Mouse (Mus musculus) frontal cortex, postnatal 25 days (tissue): ENCODE data around the gene Kcnma1.

ENCODE experiments used
- DNase-seq, 2 experiments: peaks; one replicate each; pipeline ENCODE4 v3.0.0; 2022; ENCODE audit warnings: low spot score in 2 of 2

Gene Kcnma1

DNA sequence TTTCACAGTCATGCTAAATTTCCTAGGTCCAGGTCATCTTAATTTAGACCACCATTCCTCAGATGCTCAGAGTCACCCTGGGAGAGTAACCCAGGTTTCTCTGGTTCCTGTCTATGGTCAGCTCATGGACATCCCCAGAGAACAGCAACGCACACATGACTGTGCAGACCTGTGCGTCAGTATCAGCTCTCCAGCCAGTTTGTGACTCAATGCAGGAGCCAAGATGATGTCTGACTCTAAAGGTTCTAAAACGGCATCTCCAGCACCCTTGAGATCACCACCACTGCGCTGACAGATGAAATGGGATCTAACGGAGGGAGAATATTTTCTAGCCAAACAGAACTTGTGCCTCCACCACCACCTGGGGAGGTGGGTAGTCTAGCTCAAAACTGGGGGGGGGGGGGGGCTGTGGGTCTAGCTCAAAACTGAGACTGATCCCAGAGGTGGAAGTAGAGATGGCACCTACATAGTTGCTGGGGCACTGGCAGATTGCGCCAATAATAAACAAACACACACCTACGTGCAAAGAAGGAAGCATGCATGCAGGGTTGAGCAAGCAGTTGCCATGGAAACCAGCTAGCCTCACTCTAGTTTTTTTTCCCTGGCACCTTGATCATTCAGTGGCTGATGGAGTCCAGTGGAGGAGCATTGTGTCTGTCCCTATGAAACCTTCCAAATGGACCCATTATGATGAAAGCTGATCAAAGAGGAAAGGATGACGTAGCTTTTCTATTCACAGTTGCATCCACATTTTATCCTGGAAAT lies 231.3 kb downstream of the Kcnma1 start:
- no peak for DNase-seq

DNA sequence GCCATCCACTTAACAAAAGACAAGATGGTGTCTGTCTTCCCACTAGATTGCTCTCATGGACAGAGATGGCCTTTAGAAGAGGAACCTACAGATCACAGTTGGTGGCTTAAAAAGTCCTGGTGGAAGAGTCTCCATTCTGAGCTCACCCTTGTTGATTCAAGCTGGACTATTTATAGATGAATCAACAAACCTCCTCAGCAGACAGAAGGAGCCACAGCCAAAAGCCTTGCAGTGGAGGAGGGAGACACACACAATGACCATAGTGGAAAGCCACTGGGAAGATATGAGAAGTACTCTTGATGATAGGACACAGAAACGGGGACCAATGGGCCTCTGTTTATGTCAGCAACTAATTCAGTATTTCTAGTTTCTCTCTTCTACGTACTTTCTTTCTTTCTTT lies 239.7 kb downstream of the Kcnma1 start:
- DNase-seq = no peak

DNA sequence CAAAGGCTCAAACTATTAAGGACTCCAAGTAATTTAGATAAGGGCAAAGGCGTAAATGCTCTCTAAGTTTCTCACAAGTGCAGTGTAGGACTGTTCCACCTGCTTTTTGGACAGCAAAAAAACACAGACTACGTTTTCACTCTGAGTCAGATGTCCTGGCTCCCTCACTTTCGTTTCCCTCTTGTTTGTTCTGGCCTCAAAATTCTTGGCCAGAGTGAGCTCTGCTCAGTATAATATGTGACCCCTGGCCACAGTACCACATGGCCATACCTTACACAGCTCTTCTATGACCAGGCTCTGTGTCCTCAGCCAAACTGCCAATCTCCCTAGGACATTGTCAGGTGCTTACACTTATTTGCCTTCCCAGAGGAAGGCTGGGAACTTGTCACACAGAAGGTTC lies 241.6 kb downstream of the Kcnma1 start:
- no peak for DNase-seq

DNA sequence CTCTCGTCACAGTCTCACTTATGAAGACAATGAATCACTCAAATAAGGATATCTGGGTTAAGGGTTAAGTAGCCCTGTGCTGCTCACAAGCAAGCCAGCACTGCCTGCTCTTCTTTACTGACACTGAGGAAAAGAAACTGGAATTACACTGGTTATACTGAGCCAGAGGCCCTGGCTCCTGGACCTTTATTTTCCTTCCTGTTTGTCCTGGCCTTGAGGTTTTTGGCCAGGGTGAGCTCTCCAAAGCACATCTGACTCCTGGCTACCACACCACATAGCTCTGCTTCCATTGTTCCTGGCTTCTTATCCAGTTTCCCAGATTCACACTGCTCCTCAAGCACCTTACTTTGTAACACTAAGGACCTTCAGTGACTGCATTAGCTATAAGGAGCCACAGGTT lies 242.5 kb downstream of the Kcnma1 start:
- DNase-seq = no peak

DNA sequence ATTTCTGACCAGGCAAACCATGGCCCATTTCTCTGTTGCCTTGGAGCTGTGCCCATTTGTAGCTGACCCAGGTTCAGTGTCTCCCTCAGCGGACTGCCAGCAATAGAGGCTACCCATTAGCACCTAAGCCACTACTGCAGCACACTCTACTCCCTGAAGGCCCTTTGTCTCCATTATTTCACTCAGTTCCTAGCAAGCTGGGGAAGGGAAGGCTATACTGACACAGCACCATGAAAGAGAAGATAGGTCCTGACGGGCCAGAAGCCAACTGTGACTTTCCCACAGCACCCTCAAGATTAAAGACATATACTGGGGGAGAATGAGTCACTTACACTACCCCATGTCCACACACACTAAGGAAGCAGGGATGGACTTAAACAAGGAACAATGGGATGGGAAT lies 251.8 kb downstream of the Kcnma1 start:
- no peak for DNase-seq

DNA sequence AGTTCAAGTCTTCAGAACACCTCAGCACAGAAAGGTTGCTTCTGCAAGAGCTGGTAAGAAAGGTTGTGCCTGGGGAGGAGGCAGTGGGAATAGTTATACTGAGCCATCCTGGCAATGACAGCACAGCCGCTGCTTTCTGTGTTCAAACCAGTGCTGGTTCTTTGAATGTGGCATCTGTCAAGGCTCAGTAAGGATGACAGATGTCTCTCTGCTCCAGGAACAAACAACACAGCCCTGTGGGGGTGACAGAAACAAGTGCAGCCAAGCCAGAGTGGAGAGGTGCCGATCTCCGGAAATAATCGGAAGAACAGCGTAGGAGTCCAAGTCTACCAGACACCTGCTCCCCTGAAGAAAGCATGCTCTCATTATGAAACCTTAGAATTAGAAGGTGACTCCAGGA lies 254.7 kb downstream of the Kcnma1 start:
- DNase-seq = no peak

DNA sequence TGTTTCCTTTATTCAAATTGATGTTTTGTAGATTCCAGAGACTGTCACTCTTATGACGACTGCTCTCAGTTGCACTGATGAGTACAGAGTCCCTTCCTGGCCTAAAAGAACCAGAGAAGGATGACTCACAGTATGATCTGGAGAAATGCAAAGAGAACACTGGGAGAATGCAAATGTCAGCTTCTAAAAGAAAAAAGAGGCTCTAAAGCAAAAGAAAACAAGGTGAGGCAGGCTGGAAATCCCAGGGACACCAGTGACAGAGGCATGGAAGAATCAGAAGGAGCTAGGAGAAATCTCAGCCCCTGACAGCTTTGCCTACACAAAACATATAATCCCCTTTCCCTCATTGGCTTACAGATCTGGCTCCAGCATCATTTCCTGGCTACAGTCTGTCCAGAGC lies 255.9 kb downstream of the Kcnma1 start:
- DNase-seq = no peak

DNA sequence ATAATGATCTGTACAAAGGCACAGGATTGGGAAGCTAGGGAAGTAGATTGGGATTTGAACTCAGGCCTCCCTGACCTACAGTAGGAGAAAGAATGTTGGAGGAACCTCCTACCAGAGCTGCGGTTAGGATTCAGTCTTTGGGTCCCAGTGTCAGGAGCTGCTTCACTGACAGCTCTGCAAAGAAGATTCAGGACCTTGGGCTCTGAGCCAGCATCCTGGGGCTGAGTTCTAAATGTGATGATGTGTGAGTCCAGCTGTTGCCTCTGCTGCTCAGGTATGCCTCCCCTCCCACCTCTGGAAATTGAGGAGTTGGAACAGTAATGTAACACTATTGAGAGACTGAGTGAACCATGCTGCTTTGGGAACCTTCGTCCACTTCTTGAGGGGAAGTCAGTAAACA lies 266.3 kb downstream of the Kcnma1 start:
- no peak for DNase-seq

DNA sequence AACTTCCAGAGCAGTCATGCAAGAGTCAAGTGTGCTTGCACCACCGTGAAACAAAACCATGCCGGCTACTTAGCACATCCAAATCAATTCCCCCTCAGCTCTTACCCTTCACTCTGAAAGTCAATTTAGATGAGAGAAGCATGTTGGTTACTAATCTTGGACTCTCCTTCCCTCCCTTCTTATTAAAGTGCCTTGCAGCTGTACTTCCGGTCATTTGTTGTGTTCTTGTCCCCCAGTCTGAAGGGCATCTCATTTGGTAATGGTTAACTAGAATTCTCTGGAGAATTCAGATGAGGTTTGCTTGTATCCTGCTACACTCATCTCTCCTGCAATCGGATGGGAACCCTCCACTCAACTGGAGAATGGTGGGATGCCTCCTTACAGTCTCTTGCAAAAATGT lies 267.3 kb downstream of the Kcnma1 start:
- DNase-seq = no peak

DNA sequence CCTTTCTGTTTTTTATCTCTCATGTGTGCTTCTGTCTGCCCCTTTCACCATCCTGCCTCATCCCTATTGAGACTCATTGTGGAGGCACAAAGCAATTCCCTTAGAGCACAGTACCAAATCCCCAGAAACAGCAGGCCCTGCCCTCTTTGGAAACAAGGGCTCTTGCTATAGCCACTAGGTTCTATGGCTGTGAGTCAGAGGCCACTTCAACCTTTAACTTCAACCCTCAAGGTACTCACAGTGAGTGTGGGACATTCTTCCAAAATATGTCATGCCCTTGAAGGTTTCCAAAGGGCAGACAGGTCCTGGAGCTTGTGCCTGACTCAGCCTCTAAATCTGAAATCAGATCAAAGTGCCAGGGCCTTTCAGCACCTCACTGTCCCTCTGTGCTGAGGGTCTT lies 272.8 kb downstream of the Kcnma1 start:
- no peak for DNase-seq

DNA sequence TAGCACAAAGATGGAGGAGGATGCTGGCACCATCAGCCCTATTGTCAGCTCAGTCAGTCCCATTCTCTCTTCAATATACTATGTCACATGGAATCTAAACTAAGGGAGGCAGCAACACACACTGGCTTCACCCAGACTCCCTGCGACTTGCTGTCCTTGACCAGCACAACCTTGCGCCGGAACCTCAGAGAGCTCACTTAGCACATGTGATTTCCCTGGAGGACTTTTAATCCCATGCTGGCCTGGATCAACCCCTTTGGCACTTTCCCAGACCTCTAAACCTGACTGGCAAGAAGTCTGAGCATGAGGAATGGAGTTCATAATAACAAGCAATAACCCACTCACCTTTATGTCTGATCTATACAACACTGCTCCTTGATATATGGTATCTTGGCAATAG lies 280.1 kb downstream of the Kcnma1 start:
- no peak for DNase-seq

DNA sequence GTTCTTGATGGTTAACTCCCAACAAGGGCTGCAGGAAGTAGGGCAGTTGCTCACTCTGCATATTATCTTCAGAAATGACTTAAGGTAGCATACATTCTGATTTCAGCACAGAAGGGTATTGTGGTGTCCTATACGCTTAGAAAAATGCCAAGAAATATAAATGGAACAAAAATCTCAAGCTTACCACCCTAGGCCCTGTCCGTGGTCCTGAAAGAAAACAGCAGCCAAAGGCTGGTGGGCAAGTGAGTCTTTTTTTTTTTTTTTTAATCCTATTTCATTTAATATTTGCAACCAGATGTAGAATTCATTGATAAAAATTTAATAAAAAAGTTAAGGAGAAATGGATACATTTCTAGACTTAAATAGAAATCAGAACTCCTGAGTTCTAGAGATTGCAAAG lies 284.9 kb downstream of the Kcnma1 start:
- no peak for DNase-seq

DNA sequence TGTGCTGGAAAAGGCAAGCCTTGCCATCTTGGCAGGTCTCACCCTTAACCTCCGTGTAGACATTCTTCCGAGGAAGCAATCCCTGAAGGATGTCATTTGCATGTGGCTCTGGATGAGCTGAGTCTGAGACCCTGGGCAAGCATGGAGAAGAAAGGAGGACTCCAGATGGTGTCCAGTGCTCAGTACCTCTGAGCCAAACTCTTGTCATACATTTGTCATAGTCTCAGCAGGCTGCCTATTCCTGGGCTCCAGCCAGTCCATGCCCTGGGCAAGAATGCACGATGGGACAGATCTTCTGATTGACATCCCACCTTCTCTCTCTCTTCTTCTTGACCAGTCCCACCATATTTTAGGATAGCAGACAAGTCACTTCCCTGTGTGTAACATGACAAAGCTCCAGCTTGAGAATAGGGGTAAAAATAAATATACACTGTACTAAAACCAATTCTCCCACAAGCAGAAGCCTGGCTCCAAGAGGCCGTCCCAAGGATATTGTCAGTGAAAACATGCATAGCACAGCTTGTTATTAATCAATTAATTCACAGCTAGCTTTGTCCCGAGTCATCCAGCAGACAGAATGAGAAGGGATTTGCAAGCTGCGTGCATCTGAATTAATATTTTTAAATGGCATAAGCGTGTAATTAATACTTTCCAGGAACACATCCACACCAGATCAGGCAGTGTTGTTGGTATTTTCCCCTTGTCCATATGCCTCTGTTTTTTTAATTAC lies 290.4 kb downstream of the Kcnma1 start:
- no peak for DNase-seq

DNA sequence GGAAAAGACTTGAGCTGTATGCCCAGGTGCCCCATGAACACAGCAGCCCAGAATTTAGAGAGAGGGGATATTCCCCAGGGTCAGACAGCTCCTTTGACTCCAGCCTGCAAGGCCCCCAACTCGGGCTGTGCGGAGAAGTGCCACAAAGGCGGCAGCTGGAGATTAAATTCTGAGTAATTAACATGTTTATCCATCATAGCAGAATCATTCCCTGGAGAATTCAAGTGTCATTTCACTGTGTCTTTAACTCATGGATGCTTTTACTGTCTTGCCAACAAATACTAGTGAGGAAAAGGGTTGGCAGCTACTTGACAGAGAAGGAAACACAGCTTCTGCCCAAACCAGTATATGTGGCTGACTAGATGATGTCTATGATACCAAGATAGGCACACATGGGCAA lies 295.0 kb downstream of the Kcnma1 start:
- no peak for DNase-seq

DNA sequence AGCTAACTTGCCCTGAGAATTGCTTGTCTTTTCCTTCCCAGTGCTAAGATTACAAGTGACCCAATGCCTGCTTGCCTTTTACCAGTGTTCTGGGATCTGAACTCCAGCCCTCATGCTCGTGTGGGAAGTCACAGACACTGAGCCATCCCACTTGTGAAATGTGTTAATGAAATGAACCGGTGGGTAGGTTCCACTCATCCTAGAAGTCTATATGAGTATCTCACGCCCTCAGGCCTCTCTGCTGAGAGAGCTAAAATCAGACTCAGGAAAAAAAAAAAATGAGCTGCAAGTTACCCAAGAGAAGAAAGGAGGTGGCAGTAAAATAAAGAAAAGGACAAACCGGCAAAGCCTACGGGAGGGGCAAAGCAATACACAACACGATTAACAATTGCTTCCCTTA lies 295.6 kb downstream of the Kcnma1 start:
- no peak for DNase-seq

DNA sequence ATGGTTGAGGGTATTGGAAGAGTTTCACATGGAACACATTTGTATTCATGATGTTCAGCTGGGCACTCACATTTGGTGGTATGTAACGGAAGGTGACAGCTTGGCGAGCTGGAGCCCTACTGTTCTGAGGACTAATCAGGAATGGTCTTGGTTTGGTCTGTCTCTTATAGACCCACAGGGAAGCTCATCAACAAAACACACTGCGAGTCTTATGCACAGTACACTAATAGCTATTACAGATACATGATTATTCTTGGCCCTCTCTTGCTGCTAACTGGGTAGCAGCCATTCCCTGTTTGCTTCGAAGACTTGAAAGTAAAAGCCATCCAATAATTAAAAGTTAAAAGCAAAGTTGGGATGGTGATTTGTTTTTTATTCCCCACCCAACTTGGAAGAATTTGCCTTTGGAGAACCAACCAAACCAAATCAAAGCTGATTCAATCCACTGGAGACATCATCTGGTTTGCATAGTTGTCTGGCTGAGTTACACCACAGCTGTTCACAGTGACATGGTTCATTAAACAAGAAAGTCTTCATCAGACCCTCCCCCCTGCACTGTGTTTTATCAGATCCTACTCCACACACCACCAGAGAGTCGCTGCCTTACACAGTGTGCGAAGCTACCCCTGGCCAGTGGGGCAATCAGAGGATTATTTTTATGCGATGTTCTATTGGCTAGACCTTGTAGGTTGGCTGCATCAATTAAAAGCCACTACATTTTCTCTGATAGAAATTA lies 299.7 kb downstream of the Kcnma1 start:
- DNase-seq = no peak

DNA sequence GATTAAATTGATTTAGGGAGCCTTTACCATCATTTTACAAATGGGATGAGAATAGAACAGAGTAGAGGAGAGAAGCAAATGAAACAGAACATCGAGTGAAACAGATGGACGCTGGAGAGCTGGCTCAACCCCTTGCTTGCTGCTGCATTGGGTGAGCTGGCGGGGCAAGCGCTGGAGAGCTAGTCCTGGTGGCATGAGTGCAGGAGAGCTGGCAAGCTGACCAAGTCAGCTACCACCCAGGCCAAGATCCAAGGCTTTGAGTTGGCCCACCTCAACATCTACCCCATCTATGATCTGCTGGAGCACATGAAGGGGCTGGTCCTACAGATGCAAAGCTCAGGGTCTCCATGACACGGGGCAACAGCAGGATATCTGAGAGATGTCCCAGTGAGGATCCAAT lies 301.4 kb downstream of the Kcnma1 start:
- no peak for DNase-seq

DNA sequence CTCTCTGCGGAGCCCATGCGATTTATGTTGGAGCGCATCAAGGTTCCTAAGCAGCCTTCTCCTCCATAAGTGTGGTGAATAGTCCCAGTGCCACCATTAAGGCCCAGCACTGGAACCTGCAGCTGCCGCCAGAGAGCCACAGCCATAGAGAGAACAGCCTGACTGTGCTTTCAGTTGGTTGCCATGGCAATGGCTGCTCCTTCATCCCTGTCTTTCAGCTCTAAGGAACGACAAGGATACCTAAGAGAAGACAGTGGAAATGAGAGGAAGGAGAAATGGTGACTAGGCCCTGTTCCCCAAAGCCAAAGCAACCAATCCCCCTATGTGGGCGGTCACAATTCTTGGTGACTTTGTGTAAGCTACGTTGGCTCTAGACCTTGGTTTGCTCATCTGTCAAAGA lies 303.3 kb downstream of the Kcnma1 start:
- no peak for DNase-seq

DNA sequence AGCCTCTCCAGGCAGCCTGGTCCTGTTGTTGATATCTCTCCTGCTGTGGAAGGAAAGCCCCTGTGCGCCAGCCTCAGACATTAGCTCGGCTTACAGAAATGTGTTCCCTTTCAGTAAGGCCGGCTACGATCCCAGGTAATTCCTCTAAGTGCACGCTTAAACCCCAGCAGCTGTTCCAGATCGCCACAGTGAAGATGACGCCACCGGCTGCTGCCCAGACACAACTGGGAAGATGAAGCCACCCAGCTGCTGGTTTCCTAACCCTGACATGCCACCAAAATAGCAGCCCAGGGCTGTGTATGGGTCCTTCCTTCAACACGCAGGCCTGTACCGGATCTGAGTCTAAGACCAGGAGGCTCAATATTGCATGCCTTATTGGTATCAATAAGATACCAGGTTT lies 307.5 kb downstream of the Kcnma1 start:
- DNase-seq = no peak

DNA sequence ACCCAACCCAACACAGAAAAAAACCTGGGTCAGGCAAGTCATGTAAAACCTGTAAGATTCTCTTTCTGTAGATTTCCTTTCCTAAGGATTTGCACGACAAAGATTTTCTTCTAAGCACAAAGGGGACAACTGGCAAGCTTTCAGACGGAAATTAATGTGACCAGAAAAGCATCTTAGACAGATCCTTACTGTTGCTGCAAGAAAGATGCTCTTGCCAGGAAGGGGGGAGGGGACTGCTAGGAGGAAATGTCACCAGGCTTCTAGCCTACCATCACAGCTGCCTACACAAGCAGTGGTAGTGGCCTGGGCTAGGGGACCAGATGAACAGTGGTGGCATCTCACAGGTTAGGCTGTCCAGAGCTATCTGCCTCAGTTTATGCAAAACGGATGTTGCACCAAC lies 308.6 kb downstream of the Kcnma1 start:
- no peak for DNase-seq

DNA sequence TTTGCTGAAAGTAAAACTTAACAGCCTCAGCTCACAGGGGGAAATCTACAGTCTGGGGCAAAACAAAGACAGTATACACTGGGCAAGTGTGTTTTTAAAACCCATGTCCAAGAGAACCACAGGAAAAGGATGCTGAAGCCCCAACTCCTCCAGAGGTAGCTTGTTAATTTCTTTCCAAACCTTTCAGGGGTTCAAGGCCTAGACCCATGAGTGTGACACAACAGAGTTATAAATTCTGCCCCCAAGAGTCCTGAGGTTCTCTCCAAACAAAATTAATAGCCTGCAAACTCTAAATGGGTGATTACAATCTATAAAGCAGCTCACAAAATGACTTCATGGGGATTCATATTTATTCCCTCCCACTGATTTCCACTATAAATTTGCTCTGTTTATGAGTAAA lies 310.0 kb downstream of the Kcnma1 start:
- DNase-seq = no peak

DNA sequence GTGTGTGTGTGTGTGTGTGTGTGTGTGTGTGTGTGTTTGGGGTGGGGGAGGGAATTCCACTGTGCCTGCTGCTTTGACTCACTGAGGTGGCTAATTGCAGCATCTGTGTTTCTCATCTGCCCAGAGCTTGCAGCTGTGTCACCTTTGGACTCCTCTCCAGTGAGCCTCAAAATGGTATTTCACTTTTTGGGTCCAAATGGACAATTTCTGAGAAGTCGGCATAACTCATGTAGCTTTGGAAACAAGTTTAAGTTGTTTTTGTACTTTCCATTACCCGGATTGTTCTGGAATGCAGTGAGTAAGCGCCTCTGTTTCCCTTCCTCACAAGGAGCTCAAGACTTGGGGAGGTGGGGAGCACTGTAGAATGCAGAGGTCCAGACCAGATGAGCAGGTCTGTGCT lies 317.9 kb downstream of the Kcnma1 start:
- DNase-seq = no peak

DNA sequence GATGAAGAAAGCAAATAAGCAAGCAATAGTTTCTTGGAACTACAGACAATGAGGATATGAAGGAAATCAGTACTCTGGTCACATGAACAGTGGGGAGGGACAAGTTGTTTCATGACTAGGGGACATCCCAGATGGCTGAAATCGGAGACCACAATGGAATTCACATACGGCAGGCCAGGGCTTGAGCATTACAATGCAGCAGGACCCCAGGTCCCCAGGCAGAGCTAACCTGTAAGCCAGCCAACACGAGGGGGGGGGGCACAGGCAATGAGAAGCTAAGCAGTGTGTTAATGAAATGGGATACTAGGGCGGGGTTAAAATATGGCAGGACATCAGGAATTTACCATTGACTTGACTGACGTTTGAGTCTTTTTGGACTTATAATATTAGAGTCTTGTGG lies 324.6 kb downstream of the Kcnma1 start:
- DNase-seq = no peak
